Mouse (Mus musculus): ENCODE data around the gene AC124108.1.

DNA sequence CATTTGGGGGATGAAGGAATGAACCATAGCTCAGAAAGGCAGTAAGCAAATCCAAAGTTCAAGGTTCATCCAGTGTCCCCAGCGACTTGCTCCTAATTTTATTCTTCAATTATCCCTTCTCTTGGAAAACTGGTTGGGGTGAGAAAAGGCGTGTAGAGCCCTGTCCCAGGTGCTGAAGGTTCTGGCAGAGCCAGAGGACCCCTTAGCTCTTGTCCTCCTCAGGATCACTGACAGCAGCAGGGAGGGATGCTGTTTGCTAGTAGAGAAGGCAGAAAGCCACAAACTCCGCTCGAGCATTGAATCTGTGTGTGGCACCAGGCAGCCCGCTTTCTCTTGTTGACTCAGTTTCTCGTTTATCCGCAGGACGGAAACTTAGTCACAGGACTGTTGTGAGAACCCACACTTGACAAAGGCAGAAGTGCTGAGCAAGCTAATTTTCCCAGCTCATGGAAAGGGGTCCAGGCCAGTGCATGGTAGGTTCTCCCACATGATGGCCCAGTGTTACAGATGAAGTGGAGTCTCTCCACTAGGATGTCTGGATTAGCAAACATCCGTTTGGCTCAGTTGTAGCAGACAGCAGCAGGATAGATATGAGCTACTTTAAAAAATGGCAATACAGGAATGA is 2.7 kb upstream of the AC124108.1 start:
- no peak for TF ChIP-seq POLR2AphosphoS2 (IDR thresholded peaks at IDR 0.05; ENCODE audit: low read depth, low read length)
- no peak for TF ChIP-seq POLR2A (IDR thresholded peaks at IDR 0.05; ENCODE audit: low read depth, low read length)
- TF ChIP-seq RAD21 (IDR thresholded peaks at IDR 0.05; ENCODE audit: low read depth, low read length): no peak
- TF ChIP-seq USF2 (conservative IDR thresholded peaks at IDR 0.05; ENCODE audit: low read depth, low read length): no peak
- TF ChIP-seq CTCF (conservative IDR thresholded peaks at IDR 0.05 in 1 of 2, IDR thresholded peaks at IDR 0.05 in 1 of 2; ENCODE audit: low read depth in 2 of 2, low read length in 2 of 2): no peak
- no peak for TF ChIP-seq ZC3H11A (IDR thresholded peaks at IDR 0.05; ENCODE audit: low read depth, low read length)
- no peak for TF ChIP-seq MAX (IDR thresholded peaks at IDR 0.05; ENCODE audit: low read length)
- no peak for TF ChIP-seq UBTF (IDR thresholded peaks at IDR 0.05; ENCODE audit: low read depth, low read length)
- no peak for TF ChIP-seq JUN (IDR thresholded peaks at IDR 0.05; ENCODE audit: insufficient read depth, low read depth, low read length)
